Mouse (Mus musculus) T-cell, adult 2 months (primary cell): ENCODE data around the gene Sh2d1b1.

Experiments
- DNase-seq: peaks from one replicate; pipeline ENCODE4 v3.0.0; 2022; ENCODE audit warnings: low spot score

The Sh2d1b1 gene

DNA sequence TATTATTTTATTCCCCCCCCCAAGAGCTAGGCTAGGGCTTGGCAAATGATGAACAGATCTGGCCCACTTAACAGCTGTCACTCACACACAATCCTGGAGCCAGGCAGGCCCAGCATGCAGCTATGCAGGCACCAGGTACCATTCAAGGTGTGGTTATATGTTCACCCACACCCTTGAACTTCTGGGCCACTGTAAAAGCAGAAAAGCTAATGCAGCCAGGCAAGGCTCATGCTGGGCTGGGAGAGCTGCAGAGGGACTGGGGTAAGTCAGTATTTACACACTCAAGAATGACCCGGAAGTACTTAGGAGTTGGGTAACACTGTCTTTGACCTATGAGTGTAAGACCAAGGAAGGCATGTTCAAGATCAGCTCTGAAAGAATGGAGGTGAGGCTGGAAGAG is 47.2 kb downstream of the Sh2d1b1 start:
- DNase-seq: no peak

DNA sequence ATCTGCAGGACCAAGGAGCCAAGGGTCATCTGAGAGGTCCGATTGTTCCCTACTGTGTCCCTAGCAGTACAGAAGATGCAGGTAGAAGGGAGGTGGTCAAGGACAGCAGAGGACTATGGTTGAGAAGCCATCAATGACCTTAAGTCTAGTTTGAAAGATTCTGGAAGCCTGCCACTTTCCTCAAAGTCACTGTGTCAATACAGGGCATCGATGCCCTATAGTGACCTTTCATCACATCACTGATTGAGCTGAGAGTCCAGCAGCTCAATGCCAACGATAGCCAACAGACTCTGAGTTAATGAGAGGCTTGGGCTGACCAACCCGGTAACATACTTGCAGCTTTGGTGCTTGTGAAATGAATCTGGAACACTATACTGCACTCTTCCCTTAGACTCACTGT is 48.2 kb downstream of the Sh2d1b1 start:
- DNase-seq: no peak

DNA sequence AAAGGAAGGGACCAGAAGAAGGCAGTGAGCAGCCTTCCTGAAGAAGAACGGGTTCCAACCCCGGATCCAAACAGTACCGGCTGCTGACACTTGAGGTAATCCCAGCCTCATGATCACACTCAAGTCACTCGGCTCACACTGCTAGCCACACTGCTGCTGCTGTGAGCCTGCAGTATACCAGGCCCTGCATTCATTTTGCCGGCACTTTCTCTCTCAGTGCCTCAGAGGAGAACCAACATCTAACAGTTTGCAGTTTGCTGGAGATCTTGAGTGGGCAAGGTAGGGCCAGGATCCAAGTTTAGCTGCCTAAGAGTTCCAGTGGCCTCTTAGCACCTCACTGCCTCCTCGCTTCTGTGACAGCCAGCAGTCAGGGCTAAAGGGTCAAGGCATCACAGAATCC is 54.8 kb downstream of the Sh2d1b1 start:
- DNase-seq: no peak

DNA sequence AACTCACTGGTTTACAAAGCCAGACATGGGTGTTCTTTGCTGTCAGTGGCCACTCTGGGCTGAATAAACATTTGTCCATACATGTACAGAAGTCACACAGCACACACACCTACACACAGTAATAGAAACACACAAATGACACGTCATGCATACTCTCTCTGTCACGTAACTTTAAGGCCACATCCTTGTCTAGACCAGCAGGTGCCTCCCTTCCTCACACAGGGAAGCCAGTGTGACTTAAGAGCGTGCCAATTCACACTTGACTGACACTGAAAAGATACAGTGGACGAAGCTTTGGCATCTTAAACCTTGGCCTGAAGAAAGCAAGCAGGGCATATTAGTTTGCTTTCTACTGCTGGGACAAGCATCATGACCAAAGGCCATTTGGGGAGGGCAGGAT is 55.7 kb downstream of the Sh2d1b1 start:
- DNase-seq: no peak
